Mouse (Mus musculus) limb, embryonic 10.5 days (tissue): ENCODE measurements around the gene Trim38. TPM values are rescaled to one million over a fixed set of nuclear protein-coding genes. Genes with fewer than 3 reads are reported as not detected.

ENCODE experiments used
- DNase-seq: peaks from one replicate; pipeline ENCODE4 v3.0.0-alpha.2; 2017; ENCODE audit warnings: low spot score
- H3K27ac ChIP-seq: fragments of 300-500 bp; sonication (generic); 2 replicates; pipeline ENCODE4 v1.5.1; 2016; ENCODE audit warnings: mild to moderate bottlenecking
- H3K27me3 ChIP-seq: fragments of 300-500 bp; sonication (generic); 2 replicates; pipeline ENCODE4 v1.6.1; 2016; ENCODE audit warnings: low read depth, mild to moderate bottlenecking; ENCODE audit not compliant: poor library complexity, severe bottlenecking
- H3K36me3 ChIP-seq: fragments of 300-500 bp; sonication (generic); 2 replicates; pipeline ENCODE4 v1.6.1; 2016; ENCODE audit warnings: mild to moderate bottlenecking, moderate library complexity
- H3K4me1 ChIP-seq: fragments of 300-500 bp; sonication (generic); 2 replicates; pipeline ENCODE4 v1.6.1; 2016
- H3K4me3 ChIP-seq: fragments of 300-500 bp; sonication (generic); 2 replicates; pipeline ENCODE4 v1.5.1; 2016; ENCODE audit warnings: mild to moderate bottlenecking, moderate library complexity
- H3K9me3 ChIP-seq: fragments of 300-500 bp; sonication (generic); replicated peaks from 2 replicates; pipeline ENCODE4 v1.6.1; 2016; ENCODE audit warnings: mild to moderate bottlenecking
- WGBS: fragments of 180-500 bp; shearing (Covaris S2); methylation state at CpG from one replicate; pipeline ENCODE4 v1.1.7; 2016; 5-methylcytosine and 5-hydroxymethylcytosine counted together
- microRNA-seq: library from miRNA; unstranded; fragments of <30 nt; microRNA quantifications from one replicate; pipeline ENCODE4, GENCODE M21; 2017
- polyA plus RNA-seq: library from polyadenylated mRNA; unstranded; fragments of >200 nt; fragmentation: Nextera tagmentation; extraction: Ambion mirVana; gene quantifications from 2 replicates; pipeline ENCODE4 v1.2.1, GENCODE M21; 2016

Trim38 gene
- polyA plus RNA-seq, 1 experiment from 2014 or later: not detected

DNA sequence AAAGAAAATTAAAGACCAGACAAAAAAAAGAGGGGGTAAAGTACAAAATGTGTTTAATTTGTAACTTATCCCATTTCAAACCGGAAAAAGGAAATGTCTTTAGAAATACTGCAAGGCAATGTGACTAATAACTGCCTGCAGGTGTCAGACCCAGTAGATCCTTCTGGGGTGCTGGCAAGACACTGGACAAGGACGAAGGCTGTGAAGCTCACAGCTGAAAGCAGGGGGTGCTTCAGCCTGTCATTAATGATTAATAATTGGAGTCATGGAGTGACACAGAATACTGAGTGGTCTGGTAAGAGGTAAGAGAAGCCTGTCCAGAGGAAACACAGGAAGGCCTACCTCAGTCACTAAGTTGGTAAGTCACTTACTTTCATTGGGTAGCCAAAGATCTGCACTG is 69.6 kb downstream of the Trim38 start, which contains the start of gene Slc17a3:
Slc17a3 (plus strand) TSS at position 127 of the 400 bp plus-strand sequence.
- Histone ChIP-seq H3K27me3 (no peaks in the 10 kb centered on the region), H3K4me3 (no peak within 1 kb of the TSS), H3K9me3 (no peaks in the 10 kb centered on the region), H3K27ac (no peak within 1 kb of the TSS), H3K4me1 (no peaks in the 10 kb centered on the region), H3K36me3 (no peaks in the 10 kb centered on the region)
- WGBS: 86% methylated on average over 2 of the region's 2 CpGs
- no peak for DNase-seq

Small RNA genes within 50 kb of the gene (microRNA-seq; reads per million reads assigned to microRNA genes)
- not detected for gene Gm44314
- 0.88 reads per million for gene Gm44484

Other genes starting within 250 kb of the Trim38 start
- gene Hist1h4h, start 238.9 kb upstream of the Trim38 start, polyA plus RNA-seq: 2.4 and 4.5 TPM in 2 replicates
- gene Hist1h2af, start 236.0 kb upstream of the Trim38 start, polyA plus RNA-seq: 8.0 and 11.7 TPM in 2 replicates
- gene Hist1h3g, start 234.5 kb upstream of the Trim38 start, polyA plus RNA-seq: 4.7 and 5.3 TPM in 2 replicates
- gene Hist1h2bh, start 226.5 kb upstream of the Trim38 start, polyA plus RNA-seq: 0.56 and 0.69 TPM in 2 replicates
- gene Hist1h3f, start 225.9 kb upstream of the Trim38 start, polyA plus RNA-seq: 1.3 and 1.4 TPM in 2 replicates
- 0.73 and 1.3 TPM in 2 replicates for gene Hist1h4f, start 218.3 kb upstream of the Trim38 start, polyA plus RNA-seq
- gene Hist1h1d, start 216.7 kb upstream of the Trim38 start, polyA plus RNA-seq: 0.59 and 0.67 TPM in 2 replicates
- gene Hist1h3e, start 207.5 kb upstream of the Trim38 start, polyA plus RNA-seq: 5.6 and 7.8 TPM in 2 replicates
- gene Hist1h2ae, start 198.7 kb upstream of the Trim38 start, polyA plus RNA-seq: 109 and 113 TPM in 2 replicates
- gene Hist1h2bg, start 198.5 kb upstream of the Trim38 start, polyA plus RNA-seq: 7.3 and 8.1 TPM in 2 replicates
- 2.4 and 3.5 TPM in 2 replicates for gene Hist1h2bf, start 195.7 kb upstream of the Trim38 start, polyA plus RNA-seq
- 1.3 and 3.9 TPM in 2 replicates for gene Hist1h2ad, start 195.5 kb upstream of the Trim38 start, polyA plus RNA-seq
- gene Hist1h3d, start 194.2 kb upstream of the Trim38 start, polyA plus RNA-seq: 7.7 and 9.6 TPM in 2 replicates
- gene Hist1h4d, start 188.3 kb upstream of the Trim38 start, polyA plus RNA-seq: 109 and 120 TPM in 2 replicates
- 2.3 and 4.2 TPM in 2 replicates for gene Hist1h2be, start 148.8 kb upstream of the Trim38 start, polyA plus RNA-seq
- gene Hist1h1e, start 147.4 kb upstream of the Trim38 start, polyA plus RNA-seq: 19.6 and 20.6 TPM in 2 replicates
- 0.60 and 0.98 TPM in 2 replicates for gene Hist1h2ac, start 86.0 kb upstream of the Trim38 start, polyA plus RNA-seq
- gene Hist1h2bc, start 85.7 kb upstream of the Trim38 start, polyA plus RNA-seq: 16.9 and 17.0 TPM in 2 replicates
- 0.26 TPM in 1 of 2 replicates, not detected in the other for gene Hist1h1t, start 74.1 kb upstream of the Trim38 start, polyA plus RNA-seq
- gene Hist1h4c, start 71.5 kb upstream of the Trim38 start, polyA plus RNA-seq: 6.4 and 6.5 TPM in 2 replicates
- gene Hfe, start 59.1 kb upstream of the Trim38 start, polyA plus RNA-seq: 1.6 and 2.0 TPM in 2 replicates
- gene Hist1h1c, start 31.1 kb upstream of the Trim38 start, polyA plus RNA-seq: 8.6 and 11.8 TPM in 2 replicates
- gene Hist1h3c, start 24.3 kb upstream of the Trim38 start, polyA plus RNA-seq: 9.6 TPM in 2 replicates
- 3.5 and 3.7 TPM in 2 replicates for gene Hist1h2bb, start 23.2 kb upstream of the Trim38 start, polyA plus RNA-seq
- gene Hist1h2ab, start 18.8 kb upstream of the Trim38 start, polyA plus RNA-seq: 55.9 and 60.6 TPM in 2 replicates
- gene Hist1h3b, start 17.6 kb upstream of the Trim38 start, polyA plus RNA-seq: 6.3 and 9.7 TPM in 2 replicates
- 4.4 and 5.9 TPM in 2 replicates for gene Hist1h4b, start 12.9 kb upstream of the Trim38 start, polyA plus RNA-seq
- 0.51 and 0.62 TPM in 2 replicates for gene Hist1h4a, start 8.7 kb upstream of the Trim38 start, polyA plus RNA-seq
- 3.0 and 5.3 TPM in 2 replicates for gene Hist1h3a, start 7.5 kb upstream of the Trim38 start, polyA plus RNA-seq
- 2.1 and 4.0 TPM in 2 replicates for gene Hist1h1a, start 6.2 kb upstream of the Trim38 start, polyA plus RNA-seq
- gene Slc17a2, start 37.1 kb downstream of the Trim38 start, polyA plus RNA-seq: 0.04 TPM in 1 of 2 replicates, not detected in the other
- gene Slc17a3, start 69.5 kb downstream of the Trim38 start, polyA plus RNA-seq: not detected in 2 replicates
- not detected in 2 replicates for gene Slc17a1, start 97.8 kb downstream of the Trim38 start, polyA plus RNA-seq
- gene Slc17a4, start 145.1 kb downstream of the Trim38 start, polyA plus RNA-seq: not detected in 2 replicates
- gene Hist1h2ba, start 164.2 kb downstream of the Trim38 start, polyA plus RNA-seq: not detected in 2 replicates
- gene Hist1h2aa, start 164.5 kb downstream of the Trim38 start, polyA plus RNA-seq: not detected in 2 replicates
- not detected in 2 replicates for gene Scgn, start 221.3 kb downstream of the Trim38 start, polyA plus RNA-seq